Mouse (Mus musculus) kidney, adult 2 months (tissue): ENCODE measurements at regions not wholly inside any gene's neighbourhood (a gene's known extent, or its start where the extent isn't known, plus 50 kb on each side); places are given as distances from the start of the nearest gene placed in this dataset.

Experiments used
- CTCF ChIP-seq: fragments of 200-500 bp; conservative IDR thresholded peaks from 2 replicates; pipeline ENCODE4 v1.5.1; 2011; ENCODE audit warnings: low read depth, mild to moderate bottlenecking, control low read depth, low read length, moderate library complexity, mixed read lengths; ENCODE audit not compliant: insufficient read depth, insufficient read length
- POLR2A ChIP-seq: fragments of 200-500 bp; IDR thresholded peaks from one replicate; pipeline ENCODE4 v1.6.1; 2011; ENCODE audit warnings: low read depth, low read length, control low read depth

GRCm38 (mm10) chr14:60540111-60540510, 93.7 kb upstream of the Spata13 start:
- TF ChIP-seq POLR2A (no peak), CTCF (no peak)
